Mouse (Mus musculus) frontal cortex, postnatal 36 days (tissue): ENCODE measurements at regions not wholly inside any gene's neighbourhood (a gene's known extent, or its start where the extent isn't known, plus 50 kb on each side); places are given as distances from the start of the nearest gene placed in this dataset.
"Not testable (repeated sequence)": the region's sequence is repeated elsewhere in the genome, so short reads cannot be mapped to it uniquely, and the experiment has no call there.

Experiments
- DNase-seq, 2 experiments: peaks; one replicate each; pipeline ENCODE4 v3.0.0; 2022; ENCODE audit warnings: low spot score in 2 of 2

DNA sequence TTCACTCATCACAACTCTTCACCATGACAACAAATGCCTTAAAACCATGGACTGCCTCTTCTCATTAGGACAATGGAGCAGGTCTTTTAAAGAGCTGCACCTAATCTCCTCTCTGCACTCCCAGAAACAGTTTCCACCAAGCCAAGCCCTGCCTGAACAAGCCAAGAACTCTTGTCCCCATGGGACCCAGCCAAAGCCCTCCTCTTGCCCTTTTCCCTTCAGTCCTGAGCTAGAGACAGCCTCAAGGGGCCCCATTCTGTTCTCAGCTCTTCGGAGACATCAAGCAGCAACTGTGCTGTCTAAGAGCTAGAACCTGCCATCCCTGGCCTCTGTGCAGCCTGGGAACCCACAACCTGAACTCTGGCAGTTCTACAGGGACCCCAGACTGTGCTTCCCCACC is 345.0 kb upstream of the Irak1bp1 start:
- DNase-seq: no peak

DNA sequence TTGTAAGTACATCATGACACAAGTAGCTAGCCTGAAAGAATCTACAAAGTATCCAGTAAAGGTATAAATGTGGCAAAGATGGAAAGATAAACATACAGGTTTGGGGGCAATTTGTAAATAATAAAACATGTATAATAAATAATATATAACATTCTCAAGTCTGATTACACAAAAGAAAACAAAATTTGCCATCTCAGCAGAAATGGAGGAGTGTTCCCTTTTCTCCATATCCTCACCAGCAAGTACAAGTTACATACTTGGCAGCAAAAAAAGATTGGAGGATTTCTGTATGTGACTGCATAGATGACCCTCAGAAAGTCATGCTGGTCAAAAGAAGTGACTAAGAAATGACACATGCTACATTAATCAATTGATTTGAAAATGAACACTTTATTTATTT is 335.9 kb upstream of the Irak1bp1 start:
- DNase-seq: no peak

- DNase-seq: no peak
Observed at GRCm38 (mm10) chr9:82510014-82510413, 319.3 kb upstream of the Irak1bp1 start.

DNA sequence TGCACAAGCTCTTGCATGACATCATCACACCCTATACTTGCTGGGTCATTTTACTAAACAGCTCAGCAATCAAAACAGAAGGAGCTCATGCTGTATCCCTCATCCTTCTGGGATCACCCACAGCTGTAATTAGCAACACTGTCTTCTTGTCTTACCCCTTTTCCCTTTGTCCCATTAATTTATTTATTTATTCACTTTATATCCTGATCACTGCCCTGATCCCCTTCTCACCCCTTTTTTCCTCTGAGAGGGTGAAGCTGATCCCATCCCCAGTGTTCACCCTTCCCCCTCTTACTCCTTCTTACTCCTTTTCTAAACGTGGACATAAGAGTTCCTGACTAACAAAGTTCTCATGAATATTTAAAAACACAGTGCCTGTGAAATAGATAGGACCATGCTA is 310.3 kb upstream of the Irak1bp1 start:
- DNase-seq: no peak

DNA sequence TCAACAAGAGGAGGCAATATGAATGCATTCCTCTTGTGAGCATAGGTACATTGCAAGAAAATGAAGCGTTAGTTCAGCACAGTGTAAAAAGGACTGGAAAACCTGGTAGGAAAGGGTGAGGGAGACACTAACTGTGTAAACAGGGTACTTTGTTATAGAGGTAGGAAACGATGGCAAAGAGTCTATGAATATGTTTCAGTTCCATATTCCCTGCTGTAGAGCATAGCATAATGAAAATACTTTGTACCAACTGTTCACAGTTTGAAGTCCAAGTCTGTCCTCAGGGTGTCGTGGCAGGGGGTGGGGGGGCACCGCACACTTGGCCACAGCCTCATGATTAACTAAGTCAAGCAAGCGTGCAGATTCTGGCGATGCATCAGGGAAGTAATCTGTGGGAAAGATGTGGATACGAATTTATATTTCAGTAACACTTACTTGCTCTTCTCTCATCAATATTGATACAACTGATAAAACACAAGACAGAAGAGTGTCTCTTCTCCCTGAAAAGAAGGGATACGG is 301.4 kb upstream of the Irak1bp1 start:
- no peak for DNase-seq

DNA sequence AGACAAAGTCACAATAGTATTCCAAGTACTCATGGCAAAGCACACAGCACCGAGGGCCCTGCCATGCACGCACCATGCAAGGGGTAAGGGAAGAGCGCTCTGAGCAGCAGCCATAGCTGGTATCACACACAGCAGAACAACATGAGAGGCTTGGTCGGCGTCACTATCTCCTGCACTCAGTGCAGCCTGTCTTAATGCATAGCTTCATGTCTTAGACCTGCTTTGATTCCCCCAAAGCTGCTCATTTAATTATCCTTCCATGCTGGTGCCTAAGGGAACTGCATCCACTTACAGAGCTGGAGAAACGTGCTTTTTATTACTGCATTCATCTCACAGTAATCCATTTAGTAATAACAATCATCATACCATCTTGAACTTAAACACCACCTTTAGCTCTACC is 276.6 kb upstream of the Irak1bp1 start:
- no peak for DNase-seq

GRCm38 (mm10) chr9:82553213-82553612 is 276.1 kb upstream of the Irak1bp1 start:
- DNase-seq: no peak

DNA sequence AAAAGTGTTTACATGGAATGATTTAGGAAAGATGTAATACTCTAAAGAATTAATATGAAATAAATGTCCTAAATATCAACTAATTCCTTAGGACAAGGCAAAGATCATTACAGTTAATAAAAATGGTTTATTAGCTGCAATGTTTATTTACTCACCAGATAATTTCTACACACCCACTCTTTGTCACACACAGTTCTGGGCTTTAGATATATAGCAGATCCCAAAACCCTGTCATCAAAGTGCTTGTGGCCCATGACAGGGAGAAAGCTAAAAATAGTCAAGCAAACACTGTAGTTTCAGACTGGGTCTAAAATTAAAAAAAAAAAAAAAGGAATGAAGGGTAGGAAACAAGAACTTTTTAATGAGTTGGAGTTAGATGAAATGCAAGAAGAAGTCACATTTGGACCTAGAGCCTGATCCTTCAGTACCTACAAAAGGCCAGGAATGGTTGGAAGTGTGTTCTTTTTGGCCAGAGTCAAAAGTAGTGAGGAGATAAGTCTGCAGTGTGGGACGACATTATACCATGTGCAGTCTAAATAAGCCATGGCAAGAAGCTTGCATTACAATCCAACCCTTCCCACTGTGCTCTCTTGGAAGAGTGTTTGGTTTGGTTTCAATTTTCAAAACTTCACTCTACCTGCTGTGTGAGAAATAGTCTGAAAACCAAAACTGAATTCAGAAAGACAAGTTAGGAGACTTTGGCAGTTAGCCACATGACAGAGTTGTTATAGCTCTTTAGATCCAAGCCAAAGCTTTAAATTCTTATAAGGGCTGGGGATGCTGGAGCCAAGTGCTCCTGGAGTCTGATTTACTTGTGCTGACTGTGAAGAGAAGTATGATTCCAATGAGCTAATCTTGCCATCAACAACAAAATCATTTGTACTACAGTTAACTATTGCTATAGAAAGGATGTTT is 266.5 kb upstream of the Irak1bp1 start:
- DNase-seq: peak in 1 of 2 experiments; percentile 8

DNA sequence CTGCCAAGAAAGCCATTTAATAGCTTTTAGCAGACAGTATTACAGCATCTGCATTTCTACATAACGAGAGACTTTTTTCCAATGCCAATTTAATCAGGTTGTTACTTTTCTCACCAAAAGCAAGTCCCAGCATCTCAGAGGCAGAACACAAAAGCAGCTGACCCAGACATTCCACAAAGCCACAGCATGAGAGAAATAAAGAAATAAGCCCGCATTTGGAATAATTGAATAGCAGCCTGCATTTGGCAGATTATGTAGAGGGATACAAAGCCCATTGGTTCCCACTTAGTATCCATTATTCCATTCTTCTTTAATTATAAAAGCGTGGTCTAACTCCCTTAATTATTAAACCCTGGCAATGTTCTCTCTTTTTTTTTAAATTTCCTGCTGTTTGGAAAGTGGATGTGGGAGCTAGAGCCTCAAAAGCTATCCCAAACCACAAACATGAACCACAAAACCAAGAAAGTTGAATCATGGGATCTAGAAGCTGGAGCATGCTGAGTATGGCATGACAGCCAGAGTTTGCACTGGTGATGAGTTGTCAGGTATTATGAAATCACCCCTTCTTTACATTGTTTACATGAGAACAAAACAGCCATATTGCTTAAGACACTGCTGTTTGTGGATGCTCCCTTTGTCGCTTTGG is 247.8 kb upstream of the Irak1bp1 start:
- DNase-seq: no peak

- DNase-seq: no peak
Observed at GRCm38 (mm10) chr9:82609111-82609510, 220.2 kb upstream of the Irak1bp1 start.

GRCm38 (mm10) chr9:82609946-82610345 is 219.4 kb upstream of the Irak1bp1 start:
- no peak for DNase-seq

DNA sequence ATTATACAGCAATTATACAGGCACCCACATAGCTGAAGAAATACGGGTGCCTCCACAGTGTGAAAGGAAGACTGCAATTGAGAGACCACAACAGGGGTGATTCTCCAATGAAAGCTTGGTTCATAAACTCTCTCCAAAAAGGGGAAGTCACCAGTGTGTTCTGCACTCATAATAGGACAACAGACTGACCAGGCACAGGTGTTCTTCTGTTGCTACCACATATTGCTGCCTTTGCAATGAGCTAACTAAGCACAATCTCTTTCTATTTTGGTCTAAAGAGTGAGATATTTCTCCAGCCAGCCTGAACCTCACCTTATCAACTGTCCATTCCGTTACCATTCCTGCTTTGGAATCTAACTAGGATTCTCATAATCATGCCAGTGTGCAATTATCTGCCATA is 216.8 kb upstream of the Irak1bp1 start:
- DNase-seq: no peak

DNA sequence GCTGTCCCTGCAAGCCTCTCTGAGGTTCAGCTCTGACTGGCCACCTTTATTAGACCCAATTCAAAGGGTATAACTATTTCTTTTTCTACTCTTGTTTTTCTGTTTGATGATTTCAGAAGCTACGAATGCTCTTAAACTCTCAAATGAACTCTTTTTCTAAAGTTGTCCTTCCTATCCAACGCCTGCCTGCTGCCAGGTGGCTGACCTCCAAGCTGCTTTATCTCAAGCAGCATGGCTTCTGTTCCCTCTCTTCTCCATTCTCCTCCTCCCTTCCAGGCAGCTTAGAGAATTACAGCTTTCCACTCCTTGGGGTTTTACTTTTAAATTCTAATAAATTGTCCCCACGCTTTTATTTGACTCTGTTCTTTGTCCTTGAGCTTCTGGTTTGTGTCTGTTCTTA is 196.9 kb upstream of the Irak1bp1 start:
- no peak for DNase-seq

DNA sequence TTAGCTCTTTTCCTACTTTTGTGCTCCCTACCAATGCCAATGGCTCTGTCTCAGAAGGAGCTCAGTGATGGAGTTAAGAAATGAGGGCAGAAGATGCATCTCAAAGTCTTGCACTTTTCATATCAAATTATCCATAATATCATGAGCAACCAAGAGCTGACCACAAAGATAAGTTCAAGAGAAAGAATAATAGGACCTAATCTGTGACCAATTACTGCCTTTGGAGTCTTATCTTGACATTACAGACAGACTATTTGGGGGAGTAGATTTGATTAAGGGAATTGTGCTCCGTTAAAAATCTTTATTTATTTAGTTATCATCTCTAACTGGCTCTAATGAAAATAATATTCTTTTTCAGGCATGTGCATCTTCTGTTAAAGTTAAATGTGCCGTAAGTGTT is 189.1 kb upstream of the Irak1bp1 start:
- DNase-seq: no peak

GRCm38 (mm10) chr9:82643900-82644299 is 185.4 kb upstream of the Irak1bp1 start:
- DNase-seq: no peak

DNA sequence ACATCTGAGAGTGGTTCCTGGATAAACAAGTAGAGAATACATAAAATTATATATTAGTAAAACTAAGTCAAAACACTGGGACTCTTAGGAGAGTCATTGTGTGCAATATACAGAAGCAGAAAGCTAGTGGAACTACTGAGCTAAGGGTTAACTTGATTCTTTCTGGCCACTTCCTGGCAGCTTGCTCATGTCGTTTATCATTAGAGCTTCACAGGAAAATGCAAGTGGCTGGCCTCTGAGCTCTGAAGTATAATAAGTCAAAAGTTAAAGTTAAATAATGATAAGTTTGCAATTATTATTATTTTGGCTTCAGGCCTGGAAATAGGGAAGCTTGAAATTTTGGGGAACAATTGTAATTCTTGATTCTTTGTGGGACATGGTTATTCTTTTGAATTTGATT is 173.8 kb upstream of the Irak1bp1 start:
- not testable (repeated sequence) for DNase-seq

DNA sequence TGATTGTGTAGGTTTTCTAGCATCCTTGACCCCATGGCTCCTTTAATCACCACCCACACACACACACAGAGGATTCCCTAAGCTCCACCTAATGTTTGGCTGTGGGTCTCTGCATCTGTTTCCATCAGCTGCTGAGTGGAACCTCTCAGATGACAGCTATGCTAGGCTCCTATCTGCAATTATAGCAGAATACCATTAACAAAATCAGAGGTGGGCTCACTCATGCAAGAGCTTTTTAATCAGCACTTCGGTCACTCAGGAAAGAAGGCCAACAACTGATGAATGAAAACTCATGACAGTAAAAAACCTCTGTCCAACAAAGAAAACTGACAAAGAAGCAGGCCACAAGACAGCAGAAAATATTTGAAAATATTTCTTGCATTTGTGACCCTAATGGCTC is 147.1 kb upstream of the Irak1bp1 start:
- DNase-seq: no peak

DNA sequence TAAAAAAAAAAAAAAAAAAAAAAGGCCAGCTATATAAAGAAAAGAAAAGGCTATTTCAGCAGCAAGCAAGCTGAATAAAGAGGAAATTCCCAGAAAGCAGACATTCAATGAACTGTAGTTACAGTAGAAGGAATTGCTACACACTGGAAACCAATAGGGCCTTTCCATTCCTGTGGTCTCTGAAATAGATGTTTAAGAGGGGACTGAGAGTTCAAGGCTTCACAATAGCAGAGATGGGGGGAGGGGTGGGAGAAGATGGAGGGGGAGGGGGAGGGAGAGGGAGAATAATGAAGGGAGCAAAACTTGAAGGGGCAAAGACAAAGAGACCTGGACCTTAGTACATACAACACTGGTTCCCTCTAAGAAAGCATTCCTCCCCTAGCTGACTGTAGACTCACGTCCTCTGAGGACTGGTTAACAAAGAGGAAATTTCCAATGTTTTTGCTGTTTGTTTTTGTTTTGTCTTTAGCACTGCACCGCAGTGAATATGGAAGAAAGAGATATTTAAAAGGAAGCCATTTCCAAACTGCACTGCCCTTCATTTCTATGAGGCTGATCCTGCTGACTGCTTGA is 119.8 kb upstream of the Irak1bp1 start:
- DNase-seq: no peak

DNA sequence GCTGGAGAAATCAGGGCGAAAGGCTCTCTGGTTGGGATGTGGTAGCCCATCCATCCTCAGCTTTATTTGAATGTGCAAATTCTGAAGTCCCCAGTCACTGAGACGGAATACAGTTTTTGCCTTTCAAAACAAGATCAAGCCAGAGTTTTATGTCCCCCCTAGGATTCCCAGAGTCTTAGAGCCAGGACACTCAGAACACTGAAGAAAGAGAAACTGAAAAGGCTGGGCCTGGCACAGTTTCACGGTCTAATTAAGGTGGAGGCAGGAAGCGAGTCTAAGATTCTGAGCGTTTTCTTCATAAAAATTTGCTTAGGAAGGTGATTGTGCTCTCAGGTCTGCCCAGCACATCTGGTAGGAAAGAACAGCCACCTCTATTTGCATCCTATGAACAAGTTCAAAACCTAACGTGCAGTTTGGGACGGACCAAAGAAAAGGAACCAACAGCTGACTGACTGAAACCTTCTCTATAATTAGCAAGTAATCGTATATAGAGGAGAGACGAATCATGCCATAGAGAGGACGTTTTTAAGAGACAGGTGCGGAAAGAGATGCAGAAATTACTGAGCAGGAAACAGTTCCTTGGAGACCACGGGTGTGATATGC is 119.2 kb upstream of the Irak1bp1 start:
- no peak for DNase-seq

DNA sequence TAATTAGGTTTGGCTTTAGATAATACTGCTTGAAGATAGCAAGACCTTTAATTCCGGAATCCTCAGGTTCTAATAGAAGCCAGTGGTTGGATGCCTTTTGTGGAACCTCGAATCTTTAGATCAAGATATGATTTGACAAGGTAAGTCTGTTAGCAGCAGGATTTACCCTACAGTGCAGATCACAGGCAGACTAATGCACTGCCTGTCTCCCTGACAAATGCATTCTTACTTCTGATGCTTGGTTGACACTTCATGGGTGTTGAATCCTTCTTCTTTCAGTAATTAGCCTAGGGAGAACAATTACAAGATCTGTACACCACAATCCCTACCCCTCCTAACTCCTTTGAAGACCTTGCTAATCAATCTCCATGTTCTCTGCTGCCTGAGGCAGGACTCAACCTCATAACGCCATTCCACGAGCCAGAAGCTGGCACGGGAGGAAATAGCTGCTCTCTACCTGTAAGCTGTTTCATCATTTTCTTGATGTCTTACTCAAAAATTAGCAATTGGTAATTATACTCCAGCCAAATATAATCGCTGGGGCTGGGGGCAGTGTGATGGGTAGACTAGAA is 118.3 kb upstream of the Irak1bp1 start:
- no peak for DNase-seq

DNA sequence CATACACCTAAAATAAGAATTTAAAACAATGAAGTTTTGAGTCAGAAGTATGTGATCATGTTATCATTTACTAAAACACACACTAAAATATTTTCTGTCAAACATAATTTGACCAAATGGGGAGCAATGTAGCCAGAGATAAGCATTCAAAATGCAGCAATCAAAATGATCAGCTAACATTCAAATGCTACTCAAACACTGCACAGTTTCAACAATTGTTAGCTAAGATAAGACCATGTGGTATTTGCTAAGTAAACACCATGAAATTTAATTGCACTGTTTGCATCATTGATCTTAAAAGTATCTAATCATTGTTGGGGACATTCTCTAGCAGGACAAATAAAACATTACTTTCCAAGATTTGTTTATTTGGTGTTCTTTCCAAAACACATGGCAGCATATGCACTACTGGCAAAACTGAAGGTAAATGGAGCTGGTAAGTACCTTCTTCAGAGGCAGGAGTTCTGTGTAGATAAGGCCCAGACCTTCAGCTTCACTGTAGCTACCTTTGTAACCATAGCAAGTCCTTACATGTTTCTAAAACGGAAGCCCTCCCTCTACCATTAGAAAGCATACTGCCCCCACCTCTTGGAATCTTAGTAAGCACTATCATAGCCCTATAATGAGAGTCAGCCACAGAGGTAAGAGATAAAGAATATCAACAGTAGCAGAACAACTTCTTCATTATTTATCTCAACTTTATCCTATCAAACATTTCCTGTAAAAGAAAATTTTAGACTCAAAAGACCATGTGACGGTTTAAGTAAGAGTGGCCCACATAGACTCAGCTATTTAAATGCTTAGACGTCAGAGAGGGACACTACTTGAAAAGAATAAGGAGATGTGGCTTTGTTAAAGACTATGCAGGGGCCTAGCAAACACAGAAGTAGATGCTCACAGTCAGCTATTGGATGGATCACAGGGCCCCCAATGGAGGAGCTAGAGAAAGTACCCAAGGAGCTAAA is 116.3 kb upstream of the Irak1bp1 start:
- DNase-seq: no peak
